Comparison of ENCODE assay signal across 9 mouse cellular contexts in the genomic region with DNA sequence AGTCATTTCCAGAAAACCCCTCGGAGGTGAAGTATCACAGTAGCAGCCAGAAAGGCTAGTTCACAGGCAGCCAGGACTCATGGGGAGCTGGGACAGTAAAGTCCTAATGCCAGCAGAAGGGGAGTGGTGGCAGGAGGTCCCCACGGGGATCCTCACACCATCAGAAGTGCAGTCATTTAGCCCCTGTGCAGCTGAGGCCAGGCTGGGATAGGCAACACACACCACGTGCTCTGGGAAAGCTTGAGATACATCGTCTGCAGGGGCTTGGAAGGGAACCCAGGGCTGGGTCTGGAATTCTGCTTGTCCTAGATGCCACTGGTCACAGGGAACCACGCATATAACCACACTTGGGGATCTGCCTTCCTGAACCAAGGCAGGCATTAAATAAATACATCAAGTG. TPM values are rescaled to one million over a fixed set of nuclear protein-coding genes. Genes with fewer than 3 reads are reported as not detected.
DNase-seq lines count a peak whose midpoint lies in the region; ATAC-seq lines count a peak whose summit lies in the region.
"Had no signal": no experiment of that assay in that cellular context is flagged by ENCODE, and none has a peak within 500 bp of the region (broad histone marks: within the 10 kb centered on the region; RNA-seq: fewer than 3 reads in every experiment).

No protein-coding gene starts in this region.

- no peak overlapping the region for H3K27ac ChIP-seq in kidney, embryonic 15.5 days
- H3K27ac ChIP-seq in embryonic facial prominence, embryonic 13.5 days = peak overlapping the region; percentile 95
- H3K27ac ChIP-seq in intestine, embryonic 15.5 days = peak overlapping the region; percentile 92; the same call in 1 of the 2 replicates
- no peak overlapping the region for H3K27ac ChIP-seq in neural tube, embryonic 12.5 days

- peak overlapping the region; percentile 82 for H3K4me3 ChIP-seq in kidney, embryonic 15.5 days (replicated peaks)
- H3K4me3 ChIP-seq in embryonic facial prominence, embryonic 13.5 days = peak overlapping the region; percentile 89
- peak overlapping the region; percentile 88 for H3K4me3 ChIP-seq in intestine, embryonic 15.5 days (replicated peaks)
- peak overlapping the region; percentile 84 for H3K4me3 ChIP-seq in neural tube, embryonic 12.5 days

- H3K36me3 ChIP-seq in kidney, embryonic 15.5 days = no peaks in the 10 kb centered on the region
- H3K36me3 ChIP-seq in embryonic facial prominence, embryonic 13.5 days = no peaks in the 10 kb centered on the region
- H3K36me3 ChIP-seq in intestine, embryonic 15.5 days = no peaks in the 10 kb centered on the region
- H3K36me3 ChIP-seq in neural tube, embryonic 12.5 days = no peaks in the 10 kb centered on the region

- H3K27me3 ChIP-seq in kidney, embryonic 15.5 days = peaks cover 9% of the 10 kb centered on the region; the same call in 1 of the 2 replicates
- no peaks in the 10 kb centered on the region for H3K27me3 ChIP-seq in embryonic facial prominence, embryonic 13.5 days
- H3K27me3 ChIP-seq in intestine, embryonic 15.5 days (replicated peaks) = no peaks in the 10 kb centered on the region
- 0 out of 2 replicates have a peak, but pooled peaks cover 5% of the 10 kb centered on the region for H3K27me3 ChIP-seq in neural tube, embryonic 12.5 days (replicated peaks)

- no peak overlapping the region for H3K9ac ChIP-seq in kidney, embryonic 15.5 days
- H3K9ac ChIP-seq in embryonic facial prominence, embryonic 13.5 days = peak overlapping the region; percentile 96
- H3K9ac ChIP-seq in intestine, embryonic 15.5 days = peak overlapping the region; percentile 82
- H3K9ac ChIP-seq in neural tube, embryonic 12.5 days = peak overlapping the region; percentile 83; the same call in 1 of the 2 replicates

- DNase-seq in kidney, postnatal 4 days = no peak
- no peak for DNase-seq in gastrocnemius, postnatal 4 days (ENCODE audit: low spot score in 2 of 2)
- DNase-seq in kidney, postnatal 36 days = no peak

- 29% methylated on average over 5 of the region's 5 CpGs for WGBS in kidney, embryonic 15.5 days
- 14% methylated on average over 5 of the region's 5 CpGs for WGBS in embryonic facial prominence, embryonic 13.5 days
- 21% methylated on average over 5 of the region's 5 CpGs for WGBS in intestine, embryonic 15.5 days
- 16% methylated on average over 5 of the region's 5 CpGs for WGBS in neural tube, embryonic 12.5 days

- H3K9me3 ChIP-seq in kidney, embryonic 15.5 days (replicated peaks) = no peaks in the 10 kb centered on the region
- no peaks in the 10 kb centered on the region for H3K9me3 ChIP-seq in embryonic facial prominence, embryonic 13.5 days
- no peaks in the 10 kb centered on the region for H3K9me3 ChIP-seq in intestine, embryonic 15.5 days
- no peaks in the 10 kb centered on the region for H3K9me3 ChIP-seq in neural tube, embryonic 12.5 days

- H3K4me2 ChIP-seq in kidney, embryonic 15.5 days = peak overlapping the region; percentile 86
- peak overlapping the region; percentile 80 for H3K4me2 ChIP-seq in embryonic facial prominence, embryonic 13.5 days
- peak overlapping the region; percentile 77 for H3K4me2 ChIP-seq in intestine, embryonic 15.5 days (replicated peaks)
- H3K4me2 ChIP-seq in neural tube, embryonic 12.5 days (replicated peaks) = peak overlapping the region; percentile 96

- H3K4me1 ChIP-seq in kidney, embryonic 15.5 days = peaks cover 34% of the 10 kb centered on the region
- H3K4me1 ChIP-seq in embryonic facial prominence, embryonic 13.5 days = peaks cover 60% of the 10 kb centered on the region
- peaks cover 32% of the 10 kb centered on the region for H3K4me1 ChIP-seq in intestine, embryonic 15.5 days (replicated peaks)
- peaks cover 25% of the 10 kb centered on the region for H3K4me1 ChIP-seq in neural tube, embryonic 12.5 days

- no peak for ATAC-seq in kidney, embryonic 15.5 days (replicated peaks; ENCODE audit: low FRiP score)
- ATAC-seq in embryonic facial prominence, embryonic 13.5 days (ENCODE audit: insufficient number of reproducible peaks, insufficient read depth, low FRiP score, low TSS enrichment, low read depth) = no peak
- no peak for ATAC-seq in intestine, embryonic 15.5 days
- ATAC-seq in neural tube, embryonic 12.5 days (ENCODE audit: low FRiP score, low read depth) = no peak
- ATAC-seq in megakaryocyte-erythroid progenitor cell, adult 5-6 weeks (replicated peaks; ENCODE audit: low FRiP score, low TSS enrichment, poor library complexity, severe bottlenecking) = no peak

RNA-seq across cellular contexts. Expression of a gene that starts 1.2 kb away (rescaled TPM):
- polyA plus RNA-seq in kidney, embryonic 15.5 days (2015; fragmentation: Nextera tagmentation; extraction: Ambion mirVana) = 2.8 and 2.9 TPM in 2 replicates
- polyA plus RNA-seq in embryonic facial prominence, embryonic 13.5 days (2015; fragmentation: Nextera tagmentation; extraction: Ambion mirVana) = 8.7 and 9.4 TPM in 2 replicates
- polyA plus RNA-seq in intestine, embryonic 15.5 days (2015; fragmentation: Nextera tagmentation; extraction: Ambion mirVana) = 4.4 and 4.5 TPM in 2 replicates
- polyA plus RNA-seq in neural tube, embryonic 12.5 days (2016; fragmentation: Nextera tagmentation; extraction: Ambion mirVana) = 3.0 and 3.1 TPM in 2 replicates
- not detected in 2 replicates for total RNA-seq in megakaryocyte-erythroid progenitor cell, adult 5-6 weeks (2014; fragmentation: Nextera tagmentation)
- total RNA-seq in megakaryocyte-erythroid progenitor cell, adult 5-6 weeks (2017) = not detected in 2 replicates
- 10 to 100 TPM; 87.5 to 90.5 TPM for total RNA-seq in gastrocnemius, postnatal 4 days (2021)
- total RNA-seq: MEL had no signal

Comparison
In these comparisons a context has a peak if more than half of its experiments do, and no peak if none do; other contexts are left out.
1. H3K27ac ChIP-seq: peak in embryonic facial prominence, embryonic 13.5 days (single experiment) and intestine, embryonic 15.5 days (single experiment); none in kidney, embryonic 15.5 days (single experiment) and neural tube, embryonic 12.5 days (single experiment).
2. Peak in every context shown above with its lines, with median percentiles within 50 percentile points of each other: H3K4me2 ChIP-seq and H3K4me3 ChIP-seq.